Mouse (Mus musculus) gastrocnemius, postnatal 10 days (tissue): ENCODE data around the gene Wdr90. TPM values are rescaled to one million over a fixed set of nuclear protein-coding genes. Genes with fewer than 3 reads are reported as not detected.

Source experiments
- DNase-seq: peaks from one replicate; pipeline ENCODE4 v3.0.0; 2021; ENCODE audit warnings: mixed read lengths
- total RNA-seq, 2 experiments: library from RNA; stranded (reverse); gene quantifications; 2 replicates each; pipeline ENCODE4 v1.2.3; 2021

Wdr90 gene
- total RNA-seq, 2 experiments from 2014 or later = 3.3 to 5.2 TPM

DNA sequence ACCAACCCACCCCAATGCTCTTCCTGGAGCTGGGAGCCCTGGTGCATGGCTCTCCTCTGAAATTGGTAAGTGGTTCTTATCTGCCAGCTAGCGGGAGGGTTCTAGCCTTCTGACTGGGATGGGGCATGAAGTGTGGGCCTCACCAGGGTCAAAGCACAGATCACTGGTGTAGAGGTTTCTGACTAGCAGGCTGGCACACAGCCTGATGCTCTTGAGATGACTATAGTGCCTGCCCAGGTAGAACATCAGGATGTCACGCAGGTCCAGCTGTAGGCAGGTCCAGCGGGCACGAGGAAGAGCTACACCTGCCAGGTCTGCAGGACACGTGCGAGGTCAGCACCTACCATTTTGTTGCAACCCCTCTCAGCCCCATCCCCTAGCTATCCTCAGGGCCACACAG is 1.1 kb downstream of the Wdr90 start:
- DNase-seq = no peak

GRCm38 (mm10) chr17:25844396-25844901 is 16.9 kb downstream of the Wdr90 start, which contains the start of gene Rhot2:
Gene Rhot2 (minus strand): TSS chr17:25844851.
- peak; percentile 93 for DNase-seq

DNA sequence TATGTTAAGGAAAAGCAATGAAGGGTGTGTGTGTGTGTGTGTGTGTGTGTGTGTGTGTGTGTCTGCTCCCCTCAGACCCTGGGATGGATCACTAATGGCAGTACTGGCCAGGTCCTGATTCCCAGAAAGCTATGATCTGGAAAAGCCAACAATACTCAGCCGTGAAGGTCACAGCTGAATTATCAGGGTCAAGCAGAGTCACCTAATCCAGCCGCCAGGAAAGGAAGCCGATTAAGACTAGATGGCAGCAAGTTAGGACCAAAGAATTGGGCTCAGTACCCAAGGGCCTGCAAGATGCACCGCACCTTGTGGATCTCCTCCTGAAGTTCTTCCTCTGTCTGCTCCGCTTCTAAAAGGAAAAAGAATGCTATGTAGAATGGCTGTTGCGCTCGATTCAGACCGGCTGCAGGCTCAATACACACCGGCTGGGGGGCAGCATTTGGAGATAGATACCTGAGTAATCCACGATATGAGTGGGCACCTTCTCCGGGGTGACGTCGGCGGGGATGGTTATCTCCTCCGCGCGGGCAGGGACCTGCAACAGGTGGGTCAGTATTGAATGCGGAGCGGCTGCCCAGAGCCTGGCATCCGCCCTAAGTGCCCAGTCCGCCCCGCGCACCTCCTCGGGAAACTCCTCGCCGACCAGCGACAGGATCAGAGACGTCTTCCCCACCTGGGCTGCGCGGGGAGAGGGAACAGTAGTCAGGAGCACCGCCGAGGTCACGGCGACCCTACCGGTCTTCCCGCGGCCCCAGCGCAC is 17.5 kb downstream of the Wdr90 start:
- no peak for DNase-seq

GRCm38 (mm10) chr17:25843122-25843521 is 18.2 kb downstream of the Wdr90 start:
- DNase-seq = no peak

DNA sequence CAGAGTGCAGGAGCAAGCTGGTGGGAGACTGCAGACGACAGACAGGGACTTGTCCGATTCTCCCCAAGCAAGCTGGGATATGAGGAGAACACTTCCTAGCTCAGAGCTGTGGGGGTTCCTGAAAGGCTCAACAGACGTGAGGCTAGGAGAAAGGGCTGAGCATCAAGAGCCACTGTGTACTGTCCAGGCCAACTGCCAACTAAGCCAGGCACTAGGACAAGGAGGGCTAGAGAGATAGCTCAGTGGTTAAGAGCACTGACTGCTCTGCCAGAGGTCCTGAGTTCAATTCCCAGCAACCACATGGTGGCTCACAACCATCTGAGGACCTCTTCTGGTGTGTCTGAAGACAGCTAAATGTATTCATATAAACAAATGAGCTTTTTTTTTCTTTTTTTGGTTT is 18.8 kb downstream of the Wdr90 start:
- no peak for DNase-seq

DNA sequence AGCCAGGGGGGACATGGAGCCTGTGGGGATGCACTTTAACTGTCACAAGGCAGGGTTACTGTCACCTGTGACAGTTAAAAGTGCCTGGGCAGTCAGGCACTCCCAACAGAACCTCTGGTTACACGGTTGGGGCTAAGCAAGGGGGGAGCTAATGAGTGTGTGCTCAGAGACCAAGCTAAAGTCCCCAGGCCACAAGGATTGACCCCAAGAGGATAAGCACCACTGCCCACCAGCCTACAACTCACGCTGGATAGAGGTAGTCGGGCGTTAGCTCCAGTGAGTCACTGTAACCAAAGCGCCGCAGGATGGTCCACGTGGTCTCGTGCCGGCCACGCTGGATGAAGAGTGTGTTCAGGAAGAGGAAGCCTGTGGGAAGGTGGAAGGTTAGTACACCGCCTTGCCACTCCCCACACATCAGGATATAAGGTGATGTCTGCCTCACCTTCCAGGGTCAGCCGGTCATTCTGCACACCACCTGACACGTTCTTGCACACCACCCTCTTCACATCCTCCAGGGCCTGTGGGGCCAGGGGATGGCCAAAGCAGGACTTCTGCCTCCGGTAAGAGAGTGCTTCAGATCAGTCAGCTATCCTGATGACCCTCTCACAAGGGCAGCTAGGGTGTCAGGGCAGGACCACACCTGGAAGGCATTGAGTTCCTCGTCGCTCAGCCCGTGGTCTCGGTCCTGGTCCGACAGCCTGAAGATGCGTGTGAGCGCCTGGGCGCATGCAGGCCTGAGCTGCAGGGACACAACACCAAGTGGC is 20.0 kb downstream of the Wdr90 start, which contains the start of gene Gm20683:
Gene Gm20683, minus strand, starts transcription at position 647 of the 764 bp plus-strand sequence.
- DNase-seq = no peak

- no peak for DNase-seq
Observed at GRCm38 (mm10) chr17:25840519-25840918, 20.8 kb downstream of the Wdr90 start.

DNA sequence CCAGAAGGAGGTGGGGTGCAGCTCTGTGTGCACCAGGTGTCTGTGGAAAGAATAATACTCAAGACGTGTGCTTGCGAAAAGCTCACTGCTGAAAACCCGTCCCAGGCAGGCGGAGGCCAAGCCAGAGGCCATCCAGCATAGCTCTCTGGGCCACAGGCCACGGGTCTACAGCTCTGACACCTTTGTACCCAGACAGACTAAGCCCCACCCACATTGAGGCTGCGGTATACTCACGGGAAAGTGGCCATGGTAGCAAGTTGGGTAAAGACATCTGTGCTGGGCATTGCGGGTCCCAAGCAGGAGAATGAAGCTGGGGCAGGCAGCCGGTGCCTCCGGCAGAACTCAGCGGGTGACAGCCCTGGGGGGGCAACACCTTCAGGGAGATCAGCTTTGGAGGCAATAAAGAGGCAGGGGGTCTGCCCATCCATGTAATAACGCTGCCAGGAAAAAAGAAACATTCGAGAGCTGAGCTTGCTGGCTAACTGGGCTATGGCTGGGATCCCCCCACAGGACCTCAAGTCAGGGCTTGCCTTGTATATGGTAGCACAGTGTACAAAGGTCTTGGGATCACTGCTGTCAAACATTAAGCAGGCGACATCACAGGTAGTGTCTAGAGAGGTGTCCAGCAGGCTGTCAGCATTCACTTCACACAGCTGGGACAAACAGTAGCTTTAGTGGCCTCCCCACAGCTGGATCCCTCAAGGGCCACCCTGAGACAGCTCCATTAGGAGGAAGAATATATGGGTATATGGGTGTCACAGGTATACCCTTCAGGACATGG is 21.7 kb downstream of the Wdr90 start:
- no peak for DNase-seq

DNA sequence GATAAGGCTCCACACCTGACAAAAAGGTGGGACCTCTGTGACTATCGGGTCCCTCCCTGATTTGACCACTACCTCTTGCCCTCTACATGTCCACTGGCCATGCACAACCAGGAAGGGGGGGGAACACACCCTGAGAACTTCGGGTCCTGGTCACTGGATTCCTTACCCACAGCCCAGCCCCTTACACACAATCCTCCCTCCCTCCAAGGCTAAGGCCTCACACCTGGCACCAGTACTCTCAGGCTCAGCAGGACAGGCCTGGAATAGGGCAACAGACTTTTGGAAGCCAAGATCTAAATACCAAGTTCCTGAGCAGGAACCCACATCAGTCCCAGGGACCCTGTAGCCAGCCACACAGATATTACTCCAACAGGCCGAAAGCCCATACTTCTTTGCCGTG is 22.4 kb downstream of the Wdr90 start:
- no peak for DNase-seq

DNA sequence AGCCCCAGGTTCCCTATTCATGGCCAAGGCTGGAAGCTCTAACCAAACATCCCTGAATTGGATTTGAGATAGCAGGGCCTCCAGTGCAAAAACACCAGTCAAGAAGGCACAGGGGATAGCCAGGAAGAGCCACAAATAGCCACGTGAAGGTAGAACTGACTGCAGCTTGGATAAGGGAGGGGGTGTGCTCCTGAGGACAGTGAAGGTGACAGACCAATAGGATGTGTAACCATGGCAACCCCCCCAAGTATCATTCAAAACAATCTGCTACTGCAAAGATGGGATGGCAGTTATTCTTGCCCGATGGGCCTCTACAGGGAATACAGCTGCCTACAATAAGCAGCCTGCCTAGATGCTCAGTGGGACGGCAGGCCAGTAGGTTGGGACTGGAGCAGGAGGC is 23.8 kb downstream of the Wdr90 start:
- DNase-seq = no peak

DNA sequence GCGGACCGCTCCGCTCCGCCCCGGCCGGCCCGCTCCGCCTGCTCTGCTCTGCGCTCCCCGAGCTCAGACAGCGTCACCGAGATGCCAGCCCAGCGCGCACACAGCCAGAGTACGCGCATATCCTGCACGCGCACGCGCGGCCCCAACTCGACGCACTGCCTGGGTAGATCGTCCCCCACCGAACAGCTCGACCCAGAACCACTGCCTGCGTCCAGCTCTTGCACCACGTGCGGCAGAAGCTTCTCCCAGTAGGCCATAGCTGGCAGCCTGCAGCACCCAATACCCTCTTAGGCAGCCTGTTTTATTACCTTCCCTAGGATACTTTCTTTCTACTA is 24.3 kb downstream of the Wdr90 start, which contains the start of gene Rhbdl1:
Gene Rhbdl1, minus strand, starts transcription at position 220 of the 335 bp plus-strand sequence.
- peak; percentile 70 for DNase-seq

DNA sequence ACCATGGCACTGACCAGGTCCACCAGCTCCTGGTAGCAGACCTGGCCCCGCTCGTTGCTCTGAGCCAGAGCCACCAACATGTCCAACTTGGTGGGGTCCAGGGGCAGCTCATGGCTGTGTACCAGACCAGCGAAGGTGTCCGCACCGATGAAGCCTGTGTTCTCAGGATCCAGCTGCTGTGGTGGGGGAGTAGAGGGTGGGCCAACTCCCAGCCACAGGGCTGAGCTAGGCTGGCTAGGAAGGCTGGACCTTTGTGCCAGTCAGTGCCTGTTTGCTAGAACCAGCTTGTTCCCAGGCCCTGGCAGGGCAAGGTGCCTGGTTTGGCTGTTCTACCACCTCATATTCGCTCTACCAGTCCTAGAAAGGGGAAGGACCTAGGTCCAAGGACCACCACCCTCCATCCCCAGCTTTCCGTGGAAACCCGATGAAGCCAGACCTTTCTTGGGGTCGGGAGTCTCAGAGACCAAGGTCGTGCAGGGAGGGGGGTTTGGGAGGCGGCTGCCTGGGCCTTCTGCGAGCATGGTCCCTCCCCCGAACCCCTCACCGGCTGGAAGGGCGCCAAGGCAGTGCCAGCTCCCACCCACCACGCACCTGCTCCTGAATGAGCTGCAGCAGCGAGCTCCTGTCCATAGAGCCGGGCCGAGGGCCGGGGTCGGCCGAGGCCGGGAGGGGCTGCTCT is 24.8 kb downstream of the Wdr90 start:
- DNase-seq = no peak

DNA sequence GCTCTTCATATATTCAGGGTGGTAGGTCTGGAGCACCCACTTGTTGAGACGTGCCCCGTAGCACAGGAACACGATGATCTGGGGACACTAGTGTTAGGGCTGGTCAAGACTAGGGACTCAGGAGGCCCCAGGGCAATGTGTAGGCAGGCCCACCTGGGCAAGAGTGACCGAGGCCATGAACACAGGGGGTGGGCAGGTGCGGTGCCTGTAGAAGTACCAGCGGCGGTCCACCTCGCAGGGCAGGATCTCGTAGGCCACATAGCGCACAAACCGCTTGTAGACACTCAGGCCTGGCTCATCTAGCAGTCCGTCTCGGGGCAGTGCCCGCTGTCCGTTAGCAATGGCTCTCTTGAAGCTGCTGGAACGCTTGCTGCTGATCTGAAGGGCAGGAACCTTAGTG is 25.5 kb downstream of the Wdr90 start:
- no peak for DNase-seq

GRCm38 (mm10) chr17:25835301-25835700 is 26.0 kb downstream of the Wdr90 start:
- no peak for DNase-seq

- no peak for DNase-seq
Observed at GRCm38 (mm10) chr17:25834595-25835222, 26.6 kb downstream of the Wdr90 start.

DNA sequence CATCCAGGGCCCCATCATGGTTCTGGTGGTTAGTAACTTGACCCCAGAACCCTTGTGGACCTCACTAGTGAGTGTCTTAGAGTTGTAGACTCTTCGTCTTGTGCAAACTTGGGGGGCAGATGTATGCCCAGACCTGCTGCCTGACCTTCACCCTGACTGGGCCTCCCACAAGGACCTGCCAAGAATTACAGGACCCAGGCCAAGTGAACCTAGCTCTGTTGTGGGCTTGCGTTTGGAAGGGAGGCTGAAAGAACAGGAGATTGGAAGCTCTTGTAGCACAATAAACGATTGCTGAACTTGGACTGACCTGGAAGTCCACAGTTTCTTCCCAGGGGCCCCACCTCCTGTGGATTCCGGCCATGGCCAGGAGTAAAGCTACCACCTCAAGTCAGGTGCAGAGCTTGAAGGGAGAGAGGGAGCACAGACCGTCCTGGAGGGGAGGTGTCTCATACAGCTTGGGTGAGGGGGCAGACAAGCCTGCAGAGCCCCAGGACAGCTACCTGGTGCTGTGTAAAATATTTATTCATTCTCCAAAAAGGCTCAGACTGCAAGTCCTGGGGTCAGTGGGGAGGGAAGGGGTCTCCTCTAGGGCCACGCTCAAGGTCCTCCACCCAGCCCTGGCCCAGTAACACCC is 27.2 kb downstream of the Wdr90 start:
- no peak for DNase-seq

- DNase-seq = peak; percentile 93
Observed at GRCm38 (mm10) chr17:25833291-25833663, 28.0 kb downstream of the Wdr90 start, which contains the start of gene Stub1. Gene Stub1 (minus strand): TSS chr17:25833404.

- DNase-seq = peak; percentile 100
Observed at GRCm38 (mm10) chr17:25832436-25833290, 28.6 kb downstream of the Wdr90 start.

- DNase-seq = peak; percentile 48
Observed at GRCm38 (mm10) chr17:25831451-25832281, 29.6 kb downstream of the Wdr90 start.
